Mouse (Mus musculus) midbrain, embryonic 15.5 days (tissue): ENCODE results near the gene Itgb5. TPM values are rescaled to one million over a fixed set of nuclear protein-coding genes. Genes with fewer than 3 reads are reported as not detected.

Experiments used
- ATAC-seq: fragments of 200-750 bp; cut with Nextera tagmentation; replicated peaks from 2 replicates; pipeline ENCODE4 v1.8.0; 2017; ENCODE audit warnings: moderate TSS enrichment
- H3K27ac ChIP-seq: fragments of 300-500 bp; sonication (generic); 2 replicates; pipeline ENCODE4 v1.5.1; 2015; ENCODE audit warnings: mild to moderate bottlenecking, inconsistent platforms
- H3K27me3 ChIP-seq: fragments of 300-500 bp; sonication (generic); replicated peaks from 2 replicates; pipeline ENCODE4 v1.6.1; 2015; ENCODE audit warnings: inconsistent platforms
- H3K36me3 ChIP-seq: fragments of 300-500 bp; sonication (generic); replicated peaks from 2 replicates; pipeline ENCODE4 v1.6.1; 2015; ENCODE audit warnings: inconsistent platforms
- H3K4me1 ChIP-seq: fragments of 300-500 bp; sonication (generic); 2 replicates; pipeline ENCODE4 v1.6.1; 2015; ENCODE audit warnings: inconsistent platforms
- H3K4me2 ChIP-seq: fragments of 300-500 bp; sonication (generic); 2 replicates; pipeline ENCODE4 v1.6.1; 2015; ENCODE audit warnings: inconsistent platforms, mild to moderate bottlenecking, moderate library complexity
- H3K4me3 ChIP-seq: fragments of 300-500 bp; sonication (generic); 2 replicates; pipeline ENCODE4 v1.5.1; 2015; ENCODE audit warnings: mild to moderate bottlenecking, inconsistent platforms
- H3K9ac ChIP-seq: fragments of 300-500 bp; sonication (generic); 2 replicates; pipeline ENCODE4 v1.6.1; 2015; ENCODE audit warnings: mild to moderate bottlenecking, inconsistent platforms
- H3K9me3 ChIP-seq: fragments of 300-500 bp; sonication (generic); 2 replicates; pipeline ENCODE4 v1.6.1; 2016; ENCODE audit warnings: inconsistent platforms
- WGBS: fragments of 180-500 bp; shearing (Covaris S2); methylation state at CpG from one replicate; pipeline ENCODE4 v1.1.7; 2015; ENCODE audit warnings: mixed read lengths; 5-methylcytosine and 5-hydroxymethylcytosine counted together
- polyA plus RNA-seq: library from polyadenylated mRNA; unstranded; fragments of >200 nt; fragmentation: Nextera tagmentation; extraction: Ambion mirVana; gene quantifications from 2 replicates; pipeline ENCODE4 v1.2.1, GENCODE M21; 2015

Gene Itgb5
- polyA plus RNA-seq, 1 experiment from 2014 or later = 24.1 TPM

- Histone ChIP-seq H3K4me1 (no peaks in the 10 kb centered on the region), H3K27me3 (no peaks in the 10 kb centered on the region), H3K4me2 (no peak overlapping the region), H3K9ac (no peak overlapping the region), H3K9me3 (no peaks in the 10 kb centered on the region), H3K27ac (no peak overlapping the region), H3K4me3 (no peak overlapping the region), H3K36me3 (no peaks in the 10 kb centered on the region)
- WGBS = 86% methylated on average over 3 of the region's 3 CpGs
- ATAC-seq = no peak
These were observed 40.8 kb downstream of the Itgb5 start for GRCm38 (mm10) chr16:33870224-33870785.

DNA sequence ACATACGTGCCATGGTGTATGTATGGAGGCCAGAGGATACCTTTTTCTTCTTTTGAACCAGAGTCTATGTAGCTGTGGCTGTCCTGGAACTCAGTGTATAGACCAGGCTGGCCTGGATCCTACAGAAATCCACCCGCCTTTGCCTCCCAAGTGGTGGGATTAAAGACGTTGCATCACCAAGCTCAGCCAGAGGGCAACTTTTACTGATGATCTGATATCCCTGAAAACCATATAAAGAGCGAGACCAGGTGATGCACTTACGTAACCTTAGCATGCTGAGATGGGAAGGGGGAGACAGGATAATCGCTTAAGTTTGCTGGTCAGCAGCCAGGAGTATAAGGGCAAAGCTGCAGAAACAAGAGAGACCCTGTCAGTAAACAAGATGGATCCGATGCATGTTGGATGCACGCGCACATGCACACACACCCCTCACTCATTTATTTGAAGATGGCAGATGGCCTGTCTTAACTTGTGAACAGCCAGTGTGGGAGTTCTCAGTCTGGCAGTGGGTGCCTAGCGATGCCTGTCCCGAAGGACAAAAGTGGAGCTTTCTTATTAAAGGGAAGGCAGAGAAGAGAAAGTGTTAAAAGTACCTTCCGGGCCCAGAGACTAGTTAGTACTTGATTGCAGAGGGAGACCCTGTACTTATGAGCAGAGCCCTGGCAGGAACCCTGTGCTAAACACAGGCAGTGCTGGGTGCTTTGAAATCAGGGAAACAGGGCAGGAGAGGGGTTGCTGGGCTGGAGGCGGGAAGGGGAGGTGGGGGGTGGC, 41.7 kb downstream of the Itgb5 start:
- Histone ChIP-seq H3K27ac (no peak overlapping the region), H3K9ac (no peak overlapping the region), H3K4me1 (no peaks in the 10 kb centered on the region), H3K36me3 (no peaks in the 10 kb centered on the region), H3K27me3 (no peaks in the 10 kb centered on the region), H3K9me3 (no peaks in the 10 kb centered on the region), H3K4me3 (no peak overlapping the region), H3K4me2 (no peak overlapping the region)
- WGBS = 73% methylated on average over 13 of the region's 13 CpGs
- ATAC-seq = no peak

DNA sequence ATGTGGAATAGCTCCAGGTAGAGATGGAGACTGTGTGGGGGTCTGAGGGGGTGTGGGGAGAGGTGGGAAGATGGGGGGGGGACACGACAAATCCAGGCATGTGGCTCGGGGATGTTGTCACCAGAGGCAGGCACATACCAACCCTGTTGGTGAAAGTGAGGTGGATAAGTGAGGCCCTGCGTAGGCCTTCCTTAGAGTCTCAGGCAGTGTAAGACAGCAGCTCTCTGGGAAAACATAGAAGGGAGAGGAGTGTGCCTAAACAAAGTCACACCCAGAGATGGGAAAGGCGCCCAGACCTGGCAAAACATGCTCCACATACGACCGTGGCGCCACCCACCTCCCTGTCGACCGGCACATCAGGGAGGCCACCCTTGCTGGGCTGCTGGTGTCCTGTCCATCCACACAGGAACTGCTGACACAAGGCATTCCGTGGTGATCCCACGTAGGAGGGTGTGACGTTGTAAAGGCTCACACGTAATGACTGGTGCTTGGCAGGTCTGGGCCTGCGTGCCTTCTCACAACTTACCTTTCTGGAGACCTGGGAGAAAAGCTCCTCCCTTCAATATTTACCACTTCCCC, 42.5 kb downstream of the Itgb5 start:
- Histone ChIP-seq H3K4me3 (no peak overlapping the region), H3K4me2 (no peak overlapping the region), H3K9me3 (no peaks in the 10 kb centered on the region), H3K27ac (no peak overlapping the region), H3K9ac (no peak overlapping the region), H3K27me3 (no peaks in the 10 kb centered on the region), H3K36me3 (no peaks in the 10 kb centered on the region), H3K4me1 (no peaks in the 10 kb centered on the region)
- no peak for ATAC-seq
- 78% methylated on average over 14 of the region's 14 CpGs for WGBS

DNA sequence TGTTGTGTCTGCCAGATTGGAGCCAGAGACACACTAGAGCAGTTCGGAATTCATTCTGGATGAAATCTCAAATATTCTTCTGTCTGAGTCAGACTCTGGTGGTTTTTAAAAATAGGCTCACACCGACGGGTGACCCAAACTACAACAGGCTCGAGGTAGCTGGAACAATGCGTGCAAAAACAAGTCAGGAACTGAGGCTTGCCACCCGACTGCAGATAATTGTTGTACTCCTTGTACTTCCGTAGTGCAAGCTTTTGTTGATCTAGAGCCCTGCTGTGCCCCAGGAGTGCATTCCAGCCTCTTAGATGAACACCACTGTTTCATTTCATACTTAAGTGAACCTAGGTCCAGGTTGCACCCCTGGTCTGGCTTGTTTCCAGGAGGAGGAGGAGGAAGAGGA, 43.8 kb downstream of the Itgb5 start:
- no peaks in the 10 kb centered on the region for H3K9me3 ChIP-seq
- no peak for ATAC-seq
- no peak overlapping the region for H3K4me2 ChIP-seq
- WGBS = 62% methylated on average over 7 of the region's 7 CpGs
- no peak overlapping the region for H3K4me3 ChIP-seq
- no peak overlapping the region for H3K27ac ChIP-seq
- H3K36me3 ChIP-seq = no peaks in the 10 kb centered on the region
- H3K9ac ChIP-seq = no peak overlapping the region
- no peaks in the 10 kb centered on the region for H3K4me1 ChIP-seq
- H3K27me3 ChIP-seq = no peaks in the 10 kb centered on the region

- H3K27ac ChIP-seq = 0 out of 2 replicates have a peak overlapping the region, but pooled peaks have one; percentile 14
- H3K9me3 ChIP-seq = no peaks in the 10 kb centered on the region
- no peak for ATAC-seq
- H3K4me2 ChIP-seq = no peak overlapping the region
- no peaks in the 10 kb centered on the region for H3K36me3 ChIP-seq
- 63% methylated on average over 6 of the region's 6 CpGs for WGBS
- H3K4me1 ChIP-seq = peaks cover 4% of the 10 kb centered on the region; the same call in 1 of the 2 replicates
- no peak overlapping the region for H3K9ac ChIP-seq
- H3K4me3 ChIP-seq = no peak overlapping the region
- no peaks in the 10 kb centered on the region for H3K27me3 ChIP-seq
These were observed 48.7 kb downstream of the Itgb5 start for GRCm38 (mm10) chr16:33878041-33878783.

GRCm38 (mm10) chr16:33879031-33879430, 49.6 kb downstream of the Itgb5 start:
- H3K4me2 ChIP-seq = no peak overlapping the region
- no peak overlapping the region for H3K27ac ChIP-seq
- H3K4me3 ChIP-seq = no peak overlapping the region
- peaks cover 12% of the 10 kb centered on the region for H3K4me1 ChIP-seq
- WGBS = 67% methylated on average over 6 of the region's 6 CpGs
- no peaks in the 10 kb centered on the region for H3K9me3 ChIP-seq
- no peak overlapping the region for H3K9ac ChIP-seq
- ATAC-seq = no peak
- H3K36me3 ChIP-seq = no peaks in the 10 kb centered on the region
- H3K27me3 ChIP-seq = no peaks in the 10 kb centered on the region

GRCm38 (mm10) chr16:33879556-33879955, 50.1 kb downstream of the Itgb5 start:
- 69% methylated on average over 4 of the region's 4 CpGs for WGBS

DNA sequence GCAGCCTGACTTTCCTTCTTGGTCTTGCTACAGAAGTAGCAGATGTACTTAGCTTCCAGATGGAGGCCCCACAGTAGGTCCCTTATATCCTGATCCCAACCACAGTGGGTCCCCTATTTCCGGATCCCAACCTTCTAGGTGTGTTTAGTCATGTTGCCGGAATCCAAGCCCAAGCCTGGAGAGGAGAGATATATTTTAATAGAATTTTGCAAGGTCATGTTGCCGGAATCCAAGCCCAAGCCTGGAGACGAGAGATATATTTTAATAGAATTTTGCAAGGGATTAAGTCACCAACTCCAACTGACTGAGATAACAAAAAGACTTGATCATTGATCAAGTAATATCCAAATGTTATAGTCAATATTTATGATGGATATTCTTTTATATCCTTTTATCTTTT, 51.3 kb downstream of the Itgb5 start:
- WGBS = 93% methylated on average over 4 of the region's 4 CpGs
- no peak overlapping the region for H3K4me3 ChIP-seq
- ATAC-seq = no peak
- H3K9me3 ChIP-seq = no peaks in the 10 kb centered on the region
- H3K4me1 ChIP-seq = peaks cover 15% of the 10 kb centered on the region
- H3K27ac ChIP-seq = no peak overlapping the region
- H3K36me3 ChIP-seq = no peaks in the 10 kb centered on the region
- H3K4me2 ChIP-seq = no peak overlapping the region
- no peaks in the 10 kb centered on the region for H3K27me3 ChIP-seq
- H3K9ac ChIP-seq = no peak overlapping the region

More at GRCm38 (mm10) chr16:33879556-33879955, 50.1 kb downstream of the Itgb5 start:
- Histone ChIP-seq H3K4me2 (no peak overlapping the region), H3K27ac (no peak overlapping the region), H3K36me3 (no peaks in the 10 kb centered on the region), H3K4me1 (peaks cover 15% of the 10 kb centered on the region), H3K9me3 (no peaks in the 10 kb centered on the region), H3K9ac (no peak overlapping the region), H3K27me3 (no peaks in the 10 kb centered on the region), H3K4me3 (no peak overlapping the region)
- no peak for ATAC-seq

DNA sequence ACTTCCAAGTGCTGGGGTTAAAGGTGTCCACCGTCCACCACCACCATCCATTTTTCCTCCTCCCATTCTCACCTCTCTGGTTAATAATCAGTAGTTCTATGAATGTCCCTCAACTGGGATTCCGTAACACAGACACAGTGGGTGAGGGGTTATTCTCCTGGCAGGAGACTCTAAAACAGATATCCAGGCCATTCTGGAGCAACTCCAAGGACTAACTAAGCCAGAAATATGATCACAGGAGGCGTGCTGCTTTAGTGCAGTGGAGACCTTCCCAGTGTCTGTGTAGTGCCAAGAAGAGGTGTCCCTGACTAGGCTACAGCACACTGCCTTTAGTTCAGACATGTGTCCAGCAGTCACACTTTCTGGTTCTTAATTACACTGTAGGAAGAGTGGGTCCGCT, 53.1 kb downstream of the Itgb5 start:
- 74% methylated on average over 4 of the region's 4 CpGs for WGBS

DNA sequence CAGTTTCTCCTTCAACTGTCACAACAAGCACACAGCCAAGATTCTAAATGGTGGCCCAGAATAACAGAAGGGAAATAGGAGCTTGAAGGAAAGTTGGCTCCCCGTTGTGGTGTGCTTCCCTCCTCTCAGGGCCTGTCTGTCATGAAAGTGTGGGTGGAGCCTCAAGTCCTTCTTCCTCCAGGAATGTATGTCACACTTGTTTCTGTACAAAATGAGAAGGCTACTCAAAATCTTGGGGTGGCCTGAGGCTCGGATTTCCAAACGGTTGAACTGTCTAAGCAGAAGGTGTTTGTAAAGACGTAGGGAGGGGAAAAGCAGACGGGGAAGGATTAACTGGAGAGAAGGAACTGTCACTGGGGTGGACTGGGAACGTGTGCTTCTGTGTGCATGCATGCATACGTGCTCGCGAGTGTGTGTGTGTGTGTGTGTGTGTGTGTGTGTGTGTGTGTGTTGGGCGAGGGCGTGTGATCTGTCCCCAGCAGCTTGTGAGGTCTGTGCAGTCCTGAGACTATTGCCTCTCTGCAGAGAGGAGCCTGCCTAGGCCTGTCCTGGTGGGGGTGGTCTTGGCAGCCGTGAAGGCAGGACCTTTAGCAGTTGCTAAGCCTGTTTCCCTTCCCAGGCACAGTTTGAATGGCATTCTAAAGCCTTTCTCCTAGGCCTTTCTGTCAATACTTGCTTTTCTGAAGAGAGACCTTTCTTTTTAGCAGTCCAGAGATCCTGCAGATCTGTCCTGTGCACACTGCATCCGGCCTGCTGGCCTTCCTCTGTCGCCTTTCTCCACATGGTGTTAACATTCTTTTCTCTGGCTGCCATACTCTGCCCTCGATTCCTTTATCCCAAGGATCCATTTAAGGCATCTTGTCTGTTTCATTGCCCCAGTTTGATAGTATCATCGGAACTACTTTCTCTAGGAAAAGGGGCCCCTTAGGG, 53.8 kb downstream of the Itgb5 start:
- Histone ChIP-seq H3K9me3 (no peaks in the 10 kb centered on the region), H3K4me3 (no peak overlapping the region), H3K4me2 (no peak overlapping the region), H3K27me3 (no peaks in the 10 kb centered on the region), H3K36me3 (no peaks in the 10 kb centered on the region), H3K9ac (no peak overlapping the region), H3K4me1 (peaks cover 15% of the 10 kb centered on the region), H3K27ac (peak overlapping the region; percentile 50)
- WGBS = 34% methylated on average over 16 of the region's 16 CpGs
- peak; percentile 76; the same call in 1 of the 2 replicates for ATAC-seq

More for the DNA sequence above, 53.1 kb downstream of the Itgb5 start:
- Histone ChIP-seq H3K36me3 (no peaks in the 10 kb centered on the region), H3K27ac (peak overlapping the region; percentile 50; the same call in 1 of the 2 replicates), H3K27me3 (no peaks in the 10 kb centered on the region), H3K4me1 (peaks cover 15% of the 10 kb centered on the region), H3K9me3 (no peaks in the 10 kb centered on the region), H3K4me3 (no peak overlapping the region), H3K9ac (no peak overlapping the region), H3K4me2 (no peak overlapping the region)
- ATAC-seq = no peak

DNA sequence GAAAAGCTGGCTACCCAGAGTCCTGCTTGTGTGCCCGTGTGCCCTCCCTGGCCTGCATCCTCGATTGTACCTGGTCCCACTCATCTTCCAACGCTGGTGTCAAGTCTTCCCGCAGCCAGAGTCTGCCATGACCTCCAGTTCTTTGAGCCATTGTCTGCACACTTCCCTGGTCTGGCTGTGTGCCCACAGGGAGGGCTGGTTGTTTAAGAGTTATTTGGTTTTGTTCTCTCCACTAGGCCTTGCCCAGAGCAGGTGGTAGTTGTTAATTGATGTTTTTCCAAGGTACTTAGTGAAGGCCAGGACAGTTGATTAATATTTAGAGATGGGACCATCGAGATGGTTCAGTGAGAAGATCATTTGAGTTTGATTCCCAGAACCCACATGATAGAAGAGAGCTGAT, 54.7 kb downstream of the Itgb5 start:
- Histone ChIP-seq H3K27ac (peak overlapping the region; percentile 50; the same call in 1 of the 2 replicates), H3K4me3 (no peak overlapping the region), H3K4me2 (no peak overlapping the region), H3K27me3 (no peaks in the 10 kb centered on the region), H3K4me1 (peaks cover 15% of the 10 kb centered on the region), H3K36me3 (no peaks in the 10 kb centered on the region), H3K9ac (no peak overlapping the region), H3K9me3 (no peaks in the 10 kb centered on the region)
- WGBS = 56% methylated on average over 5 of the region's 5 CpGs
- no peak for ATAC-seq
